Mouse (Mus musculus) hindbrain, embryonic 16.5 days (tissue): ENCODE results near the gene Irgm1. TPM values are rescaled to one million over a fixed set of nuclear protein-coding genes. Genes with fewer than 3 reads are reported as not detected.

Experiments
- polyA plus RNA-seq: library from polyadenylated mRNA; unstranded; fragments of >200 nt; fragmentation: Nextera tagmentation; extraction: Ambion mirVana; gene quantifications from 2 replicates; pipeline ENCODE4 v1.2.1, GENCODE M21; 2015

Gene Irgm1
- polyA plus RNA-seq, 1 experiment from 2014 or later, result 5.4 TPM

Other genes starting within 250 kb of the Irgm1 start
- gene Rack1, start 71.4 kb downstream of the Irgm1 start, polyA plus RNA-seq, result 343 and 349 TPM in 2 replicates
- gene Trim41, start 54.3 kb downstream of the Irgm1 start, polyA plus RNA-seq, result 6.5 and 7.1 TPM in 2 replicates
- gene Trim7, start 45.5 kb downstream of the Irgm1 start, polyA plus RNA-seq, result 1.7 and 2.7 TPM in 2 replicates
- 1.1 and 2.3 TPM in 2 replicates for gene Gm12184, start 45.0 kb downstream of the Irgm1 start, polyA plus RNA-seq
- gene Gm5431, start 30.5 kb upstream of the Irgm1 start, polyA plus RNA-seq, result 0.16 and 0.18 TPM in 2 replicates
- 1.4 and 6.2 TPM in 2 replicates for gene Psme2b, start 74.5 kb upstream of the Irgm1 start, polyA plus RNA-seq
- gene Olfr56, start 107.2 kb upstream of the Irgm1 start, polyA plus RNA-seq, result not detected in 2 replicates
- 0.24 and 0.46 TPM in 2 replicates for gene 9930111J21Rik1, start 107.7 kb upstream of the Irgm1 start, polyA plus RNA-seq
- gene Gm12185, start 120.5 kb upstream of the Irgm1 start, polyA plus RNA-seq, result not detected in 2 replicates
- 0.09 and 0.25 TPM in 2 replicates for gene Tgtp1, start 122.5 kb upstream of the Irgm1 start, polyA plus RNA-seq
- gene 9930111J21Rik2, start 179.6 kb upstream of the Irgm1 start, polyA plus RNA-seq, result 0.29 and 0.40 TPM in 2 replicates
- gene Tgtp2, start 192.5 kb upstream of the Irgm1 start, polyA plus RNA-seq, result 0.09 TPM in 1 of 2 replicates, not detected in the other
- gene Ifi47, start 204.9 kb upstream of the Irgm1 start, polyA plus RNA-seq, result 0.81 TPM in 2 replicates
- gene Olfr1396, start 243.2 kb upstream of the Irgm1 start, polyA plus RNA-seq, result not detected in 2 replicates